Mouse (Mus musculus): ENCODE results near the gene Cdc37l1. TPM values are rescaled to one million over a fixed set of nuclear protein-coding genes. Genes with fewer than 3 reads are reported as not detected.

Gene Cdc37l1
- polyA plus RNA-seq, 1 experiment from 2014 or later: 36.7 TPM

GRCm38 (mm10) chr19:29069195-29069594 is 79.0 kb downstream of the Cdc37l1 start:
- Histone ChIP-seq H3K9ac (ENCODE audit: low read depth, low read length) (no peak overlapping the region), H3K27ac (ENCODE audit: low read depth, low read length) (no peak overlapping the region), H3K9me3 (replicated peaks; ENCODE audit: control insufficient read depth, low read length) (no peaks in the 10 kb centered on the region), H3K36me3 (ENCODE audit: control insufficient read depth, insufficient read depth, low read length) (no peaks in the 10 kb centered on the region), H3K4me3 (ENCODE audit: low read depth, low read length) (no peak overlapping the region), H3K4me2 (peak overlapping the region; percentile 19; the same call in 1 of the 2 replicates), H3K27me3 (ENCODE audit: control insufficient read depth, insufficient read depth, low read length) (no peaks in the 10 kb centered on the region), H3K4me1 (ENCODE audit: control insufficient read depth, insufficient read depth, low read length) (peaks cover 5% of the 10 kb centered on the region)
- ATAC-seq (replicated peaks; ENCODE audit: insufficient number of reproducible peaks, low FRiP score, low TSS enrichment): no peak
- WGBS (ENCODE audit: insufficient replicate concordance): 53% methylated on average over 5 of the region's 5 CpGs

- H3K4me3 ChIP-seq (ENCODE audit: low read depth, low read length): no peak overlapping the region
- H3K27me3 ChIP-seq (ENCODE audit: control insufficient read depth, insufficient read depth, low read length): no peaks in the 10 kb centered on the region
- WGBS (ENCODE audit: insufficient replicate concordance): 32% methylated on average over 6 of the region's 6 CpGs
- no peaks in the 10 kb centered on the region for H3K9me3 ChIP-seq (replicated peaks; ENCODE audit: control insufficient read depth, low read length)
- 0 out of 2 replicates have a peak overlapping the region, but pooled peaks have one; percentile 9 for H3K4me2 ChIP-seq
- H3K9ac ChIP-seq (ENCODE audit: low read depth, low read length): no peak overlapping the region
- peak; percentile 69; the same call in 1 of the 2 replicates for ATAC-seq (replicated peaks; ENCODE audit: insufficient number of reproducible peaks, low FRiP score, low TSS enrichment)
- peaks cover 7% of the 10 kb centered on the region for H3K4me1 ChIP-seq (ENCODE audit: control insufficient read depth, insufficient read depth, low read length)
- no peaks in the 10 kb centered on the region for H3K36me3 ChIP-seq (ENCODE audit: control insufficient read depth, insufficient read depth, low read length)
- H3K27ac ChIP-seq (ENCODE audit: low read depth, low read length): no peak overlapping the region
Measured at GRCm38 (mm10) chr19:29074802-29075201, 84.7 kb downstream of the Cdc37l1 start.

Other genes starting within 250 kb of the Cdc37l1 start
- 0.93 and 1.5 TPM in 2 replicates for gene Slc1a1, start 155.3 kb upstream of the Cdc37l1 start, polyA plus RNA-seq (2014; fragmentation: Nextera tagmentation; extraction: Ambion mirVana)
- 6.2 and 8.3 TPM in 2 replicates for gene Plpp6, start 26.4 kb upstream of the Cdc37l1 start, polyA plus RNA-seq (2014; fragmentation: Nextera tagmentation; extraction: Ambion mirVana)
- 2.3 and 5.1 TPM in 2 replicates for gene 4430402I18Rik, start 22.6 kb upstream of the Cdc37l1 start, polyA plus RNA-seq (2014; fragmentation: Nextera tagmentation; extraction: Ambion mirVana)
- gene Ak3, start 57.6 kb downstream of the Cdc37l1 start, polyA plus RNA-seq (2014; fragmentation: Nextera tagmentation; extraction: Ambion mirVana): 72.5 and 74.4 TPM in 2 replicates
- gene Rcl1, start 111.0 kb downstream of the Cdc37l1 start, polyA plus RNA-seq (2014; fragmentation: Nextera tagmentation; extraction: Ambion mirVana): 26.4 and 27.8 TPM in 2 replicates